Mouse (Mus musculus) liver, adult (tissue): Measurements from ENCODE around the gene Col5a2.

ENCODE experiments used
- GATA4 ChIP-seq: IDR thresholded peaks from 2 replicates; pipeline ENCODE4 v1.6.1; 2014; ENCODE audit warnings: mild to moderate bottlenecking, low read length; ENCODE audit not compliant: insufficient replicate concordance

The Col5a2 gene

GRCm38 (mm10) chr1:45502865-45503332, at the start of gene Col5a2:
Gene Col5a2 (minus strand): TSS chr1:45503282.
- no peak for TF ChIP-seq GATA4

- no peak for TF ChIP-seq GATA4
These were observed 47.4 kb upstream of the Col5a2 start for GRCm38 (mm10) chr1:45550531-45550930.

GRCm38 (mm10) chr1:45541888-45542287, 38.8 kb upstream of the Col5a2 start:
- TF ChIP-seq GATA4: no peak

GRCm38 (mm10) chr1:45541161-45541560, 38.1 kb upstream of the Col5a2 start:
- no peak for TF ChIP-seq GATA4

GRCm38 (mm10) chr1:45531486-45531885, 28.4 kb upstream of the Col5a2 start:
- no peak for TF ChIP-seq GATA4

- TF ChIP-seq GATA4: no peak
These were observed 20.5 kb upstream of the Col5a2 start for GRCm38 (mm10) chr1:45523601-45524000.

- TF ChIP-seq GATA4: no peak
These were observed 18.4 kb upstream of the Col5a2 start for GRCm38 (mm10) chr1:45521486-45521885.

GRCm38 (mm10) chr1:45502241-45502741, 791 bp downstream of the Col5a2 start:
- TF ChIP-seq GATA4: no peak

GRCm38 (mm10) chr1:45501437-45501836, 1.6 kb downstream of the Col5a2 start:
- no peak for TF ChIP-seq GATA4

- no peak for TF ChIP-seq GATA4
These were observed 2.6 kb downstream of the Col5a2 start for GRCm38 (mm10) chr1:45500456-45500855.

- TF ChIP-seq GATA4: no peak
These were observed 8.1 kb downstream of the Col5a2 start for GRCm38 (mm10) chr1:45495025-45495424.

GRCm38 (mm10) chr1:45492130-45492723, 10.9 kb downstream of the Col5a2 start:
- no peak for TF ChIP-seq GATA4

GRCm38 (mm10) chr1:45490451-45490850, 12.6 kb downstream of the Col5a2 start:
- TF ChIP-seq GATA4: no peak

GRCm38 (mm10) chr1:45488291-45488690, 14.8 kb downstream of the Col5a2 start:
- TF ChIP-seq GATA4: no peak

- no peak for TF ChIP-seq GATA4
These were observed 20.1 kb downstream of the Col5a2 start for GRCm38 (mm10) chr1:45483001-45483400.

GRCm38 (mm10) chr1:45481876-45482275, 21.2 kb downstream of the Col5a2 start:
- no peak for TF ChIP-seq GATA4

- no peak for TF ChIP-seq GATA4
These were observed 24.0 kb downstream of the Col5a2 start for GRCm38 (mm10) chr1:45479087-45479486.

- no peak for TF ChIP-seq GATA4
These were observed 30.3 kb downstream of the Col5a2 start for GRCm38 (mm10) chr1:45472751-45473150.

- no peak for TF ChIP-seq GATA4
These were observed 42.3 kb downstream of the Col5a2 start for GRCm38 (mm10) chr1:45460767-45461166.
